Mouse (Mus musculus) thymus, postnatal 10 days (tissue): Measurements from ENCODE around the gene Mecom.

Source experiments
- DNase-seq, 2 experiments: peaks; one replicate each; pipeline ENCODE4 v3.0.0; 2021; ENCODE audit warnings: low spot score in 2 of 2

The Mecom gene

GRCm38 (mm10) chr3:30353878-30354727, 193.7 kb downstream of the Mecom start:
- DNase-seq = no peak

GRCm38 (mm10) chr3:30349279-30349678, 198.5 kb downstream of the Mecom start:
- DNase-seq = no peak

- DNase-seq = no peak
Measured at GRCm38 (mm10) chr3:30344151-30344550, 203.7 kb downstream of the Mecom start.

GRCm38 (mm10) chr3:30332337-30332736, 215.5 kb downstream of the Mecom start:
- DNase-seq = no peak

GRCm38 (mm10) chr3:30330476-30330875, 217.3 kb downstream of the Mecom start:
- DNase-seq = no peak

- DNase-seq = no peak
Measured at GRCm38 (mm10) chr3:30330021-30330420, 217.8 kb downstream of the Mecom start.

GRCm38 (mm10) chr3:30314955-30315354, 232.9 kb downstream of the Mecom start:
- DNase-seq = no peak

GRCm38 (mm10) chr3:30308081-30308480, 239.7 kb downstream of the Mecom start:
- DNase-seq = no peak

- no peak for DNase-seq
Measured at GRCm38 (mm10) chr3:30307601-30308000, 240.2 kb downstream of the Mecom start.

- DNase-seq = no peak
Measured at GRCm38 (mm10) chr3:30306080-30306479, 241.7 kb downstream of the Mecom start.

- DNase-seq = no peak
Measured at GRCm38 (mm10) chr3:30299460-30299859, 248.3 kb downstream of the Mecom start.

- DNase-seq = no peak
Measured at GRCm38 (mm10) chr3:30294433-30294832, 253.4 kb downstream of the Mecom start.

GRCm38 (mm10) chr3:30286529-30286928, 261.3 kb downstream of the Mecom start:
- no peak for DNase-seq

GRCm38 (mm10) chr3:30284094-30284493, 263.7 kb downstream of the Mecom start:
- DNase-seq = no peak

GRCm38 (mm10) chr3:30283562-30283961, 264.2 kb downstream of the Mecom start:
- no peak for DNase-seq

GRCm38 (mm10) chr3:30277569-30277968, 270.2 kb downstream of the Mecom start:
- no peak for DNase-seq

- no peak for DNase-seq
Measured at GRCm38 (mm10) chr3:30276099-30276498, 271.7 kb downstream of the Mecom start.

GRCm38 (mm10) chr3:30269253-30269652, 278.6 kb downstream of the Mecom start:
- DNase-seq = no peak

- no peak for DNase-seq
Measured at GRCm38 (mm10) chr3:30260945-30261344, 286.9 kb downstream of the Mecom start.

- DNase-seq = no peak
Measured at GRCm38 (mm10) chr3:30258421-30258820, 289.4 kb downstream of the Mecom start.

- no peak for DNase-seq
Measured at GRCm38 (mm10) chr3:30257776-30258175, 290.0 kb downstream of the Mecom start.

GRCm38 (mm10) chr3:30256896-30257295, 290.9 kb downstream of the Mecom start:
- no peak for DNase-seq

- no peak for DNase-seq
Measured at GRCm38 (mm10) chr3:30255828-30256227, 292.0 kb downstream of the Mecom start.

- DNase-seq = no peak
Measured at GRCm38 (mm10) chr3:30254451-30254850, 293.4 kb downstream of the Mecom start.
